Mouse (Mus musculus): ENCODE measurements around the gene Btbd9. TPM values are rescaled to one million over a fixed set of nuclear protein-coding genes. Genes with fewer than 3 reads are reported as not detected.
A peak's percentile ranks its signal among the peaks of the same experiment; 100 is the strongest.

The Btbd9 gene
- total RNA-seq, 1 experiment from 2014 or later = 33.4 TPM

DNA sequence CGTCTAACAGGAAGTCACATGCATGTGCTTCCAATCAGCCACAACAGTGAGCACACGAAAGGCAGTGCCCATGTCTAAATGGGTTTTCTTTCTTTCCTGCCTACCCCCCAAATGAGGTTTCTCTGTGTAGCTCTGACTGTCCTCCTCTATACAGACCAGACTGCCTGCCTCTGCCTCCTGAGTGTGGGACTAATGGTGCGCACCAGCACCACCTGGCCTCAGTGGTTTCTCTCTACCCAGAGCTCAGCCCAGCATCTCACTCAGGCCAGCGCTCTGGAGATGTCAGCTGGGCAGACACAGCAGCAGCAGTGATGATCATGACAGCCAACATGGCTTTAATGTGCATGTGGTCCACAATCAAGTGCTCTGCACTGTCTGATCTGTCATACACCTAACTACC is 299.8 kb downstream of the Btbd9 start:
- ATAC-seq (replicated peaks in 1 of 2; ENCODE audit: insufficient read depth in 1 of 2, low FRiP score in 2 of 2, low TSS enrichment in 1 of 2, low read depth in 1 of 2, poor library complexity in 2 of 2, severe bottlenecking in 2 of 2) = no peak

DNA sequence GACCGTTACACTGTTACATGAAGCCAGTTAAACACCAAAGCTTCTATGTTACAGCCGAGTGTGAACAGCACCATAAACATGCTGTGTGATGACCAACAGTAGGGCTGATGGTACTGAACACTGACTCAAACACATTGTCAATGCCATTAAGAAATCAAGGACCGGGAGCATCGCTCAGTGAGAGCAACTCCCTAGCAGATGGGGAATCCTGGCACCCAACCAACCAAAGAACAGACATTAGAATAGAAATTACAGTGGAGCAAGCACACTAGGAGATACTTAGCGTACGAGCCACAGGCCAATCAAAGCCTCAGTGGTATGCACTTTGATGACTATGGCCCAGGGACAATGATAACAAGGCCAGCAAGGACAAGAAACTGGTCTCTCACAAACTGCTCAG is 303.5 kb downstream of the Btbd9 start:
- ATAC-seq (replicated peaks in 1 of 2; ENCODE audit: insufficient read depth in 1 of 2, low FRiP score in 2 of 2, low TSS enrichment in 1 of 2, low read depth in 1 of 2, poor library complexity in 2 of 2, severe bottlenecking in 2 of 2) = no peak

DNA sequence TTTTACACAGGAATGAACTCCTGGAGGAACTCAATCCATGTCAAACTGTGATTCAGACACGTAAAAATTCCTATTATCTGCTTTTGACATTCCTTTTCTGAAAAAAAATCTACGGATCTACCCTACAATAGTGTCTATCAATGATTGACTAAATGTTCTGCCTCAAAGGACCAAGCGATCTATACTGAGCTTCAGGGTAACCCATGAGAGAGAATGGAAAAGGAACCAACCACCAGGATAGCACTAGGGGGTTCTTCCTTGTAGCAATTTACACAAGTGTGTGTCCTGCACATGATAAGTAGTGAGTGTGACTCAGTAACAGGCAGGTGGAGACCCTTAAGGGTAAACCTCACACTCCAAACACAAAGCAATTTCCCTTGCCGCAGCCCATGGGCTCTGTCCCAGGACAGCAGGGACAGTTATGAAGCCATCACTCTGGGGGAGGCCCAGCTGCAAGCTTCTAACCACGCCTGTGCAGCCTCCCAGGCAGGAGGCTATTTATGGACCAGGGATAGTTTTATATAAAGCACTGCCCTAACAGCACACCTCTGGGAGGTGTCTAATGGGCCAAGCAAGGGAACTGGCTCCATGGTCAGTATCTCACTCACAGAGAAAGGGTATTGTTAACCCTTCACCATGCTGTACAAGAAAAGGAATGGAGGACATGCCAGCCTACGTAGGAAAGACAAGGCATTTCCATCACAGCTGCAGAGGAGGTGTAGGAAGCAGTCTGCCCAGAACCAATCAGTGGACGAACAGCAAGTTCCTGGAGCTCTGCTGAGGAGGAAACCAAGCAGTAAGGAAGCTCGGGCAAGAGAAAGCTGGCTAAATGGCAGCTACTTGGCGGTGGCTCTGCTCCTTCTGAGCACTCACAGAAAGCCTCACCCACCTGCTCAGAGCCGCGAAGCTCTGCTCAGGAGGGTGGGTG is 306.9 kb downstream of the Btbd9 start:
- ATAC-seq (replicated peaks in 1 of 2; ENCODE audit: insufficient read depth in 1 of 2, low FRiP score in 2 of 2, low TSS enrichment in 1 of 2, low read depth in 1 of 2, poor library complexity in 2 of 2, severe bottlenecking in 2 of 2) = no peak

DNA sequence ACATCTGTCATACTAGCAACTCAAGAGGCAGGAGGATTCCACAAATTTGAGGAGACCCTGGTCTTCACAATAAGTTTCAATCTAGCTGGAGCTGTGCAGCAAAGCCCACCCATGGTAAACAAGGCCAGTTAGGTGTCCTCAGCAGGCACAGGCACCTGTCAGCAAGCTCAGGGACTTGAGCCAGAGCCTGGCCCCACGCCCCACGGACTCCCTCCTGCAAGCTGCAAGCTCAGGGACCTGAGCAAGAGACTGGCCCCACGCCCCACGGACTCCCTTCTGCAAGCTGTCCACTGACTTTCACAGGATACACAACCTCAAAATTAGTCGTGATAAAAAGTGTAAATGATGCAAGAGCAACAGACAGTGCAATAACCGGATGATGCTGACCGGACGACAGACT is 307.8 kb downstream of the Btbd9 start:
- ATAC-seq (replicated peaks in 1 of 2; ENCODE audit: insufficient read depth in 1 of 2, low FRiP score in 2 of 2, low TSS enrichment in 1 of 2, low read depth in 1 of 2, poor library complexity in 2 of 2, severe bottlenecking in 2 of 2) = no peak

DNA sequence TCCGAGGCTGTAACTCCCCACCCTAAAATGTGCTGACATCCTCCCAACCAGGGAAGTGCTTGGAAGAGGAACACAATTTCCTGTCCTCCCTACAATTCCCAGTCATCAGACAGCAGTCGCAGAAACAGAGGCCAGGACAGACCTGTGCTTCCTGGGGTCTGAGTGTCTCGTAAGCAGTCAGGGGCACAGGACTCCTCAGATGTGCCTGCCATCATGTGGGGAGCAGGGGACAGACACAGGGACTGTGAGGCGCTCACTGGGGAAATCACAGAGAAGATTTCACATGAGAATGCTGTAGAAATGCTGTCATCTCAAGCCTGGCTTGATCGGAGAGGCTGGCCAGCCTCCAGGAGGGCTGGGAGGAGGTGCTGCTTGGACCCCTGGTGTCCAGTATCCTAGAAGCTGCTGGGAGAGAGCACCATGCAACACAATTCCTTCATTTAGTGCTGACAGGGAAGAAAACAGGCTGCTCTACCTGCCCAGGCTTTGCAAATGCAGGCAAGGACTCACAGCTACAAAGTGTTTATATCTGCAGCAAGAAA is 308.8 kb downstream of the Btbd9 start:
- no peak for ATAC-seq (replicated peaks in 1 of 2; ENCODE audit: insufficient read depth in 1 of 2, low FRiP score in 2 of 2, low TSS enrichment in 1 of 2, low read depth in 1 of 2, poor library complexity in 2 of 2, severe bottlenecking in 2 of 2)

DNA sequence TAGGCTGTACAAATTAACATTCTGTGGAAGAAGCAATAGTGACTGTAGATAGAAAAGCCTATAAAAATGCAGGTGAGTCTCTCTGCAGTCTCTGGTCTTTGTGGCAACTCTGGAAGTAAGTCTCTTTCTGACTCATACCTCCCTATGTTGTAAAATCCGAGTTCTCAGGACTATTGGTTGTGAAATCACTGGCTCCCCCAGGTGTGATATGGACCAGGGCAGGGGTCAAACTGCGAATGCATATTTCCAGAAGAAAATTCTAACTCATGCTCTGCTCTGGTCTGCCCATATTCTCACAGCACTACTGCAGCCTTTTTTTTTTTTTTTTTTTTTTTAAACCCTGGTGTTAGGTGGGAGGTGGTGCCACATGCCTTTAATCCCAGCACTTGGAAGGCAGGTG is 312.8 kb downstream of the Btbd9 start:
- ATAC-seq (replicated peaks in 1 of 2; ENCODE audit: insufficient read depth in 1 of 2, low FRiP score in 2 of 2, low TSS enrichment in 1 of 2, low read depth in 1 of 2, poor library complexity in 2 of 2, severe bottlenecking in 2 of 2) = no peak

DNA sequence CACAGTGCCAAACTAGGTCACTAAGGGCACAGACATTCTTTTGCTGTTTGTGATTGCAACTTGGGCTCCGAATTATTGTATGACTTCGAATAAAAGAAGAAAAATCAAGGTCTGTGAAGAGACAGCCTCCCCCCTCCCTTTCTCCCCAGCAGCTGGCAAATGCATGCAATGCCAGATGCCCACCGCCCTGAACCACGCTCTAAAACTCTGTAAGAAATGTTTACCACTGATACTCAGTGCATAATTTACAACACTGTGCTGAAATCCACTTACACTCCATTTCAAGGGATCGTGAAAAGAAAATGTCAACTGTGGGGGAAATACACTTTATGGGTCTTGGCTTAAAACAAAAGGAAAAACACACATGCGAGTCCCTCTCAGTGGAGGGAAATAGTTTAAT is 313.3 kb downstream of the Btbd9 start:
- ATAC-seq (replicated peaks in 1 of 2; ENCODE audit: insufficient read depth in 1 of 2, low FRiP score in 2 of 2, low TSS enrichment in 1 of 2, low read depth in 1 of 2, poor library complexity in 2 of 2, severe bottlenecking in 2 of 2) = no peak

DNA sequence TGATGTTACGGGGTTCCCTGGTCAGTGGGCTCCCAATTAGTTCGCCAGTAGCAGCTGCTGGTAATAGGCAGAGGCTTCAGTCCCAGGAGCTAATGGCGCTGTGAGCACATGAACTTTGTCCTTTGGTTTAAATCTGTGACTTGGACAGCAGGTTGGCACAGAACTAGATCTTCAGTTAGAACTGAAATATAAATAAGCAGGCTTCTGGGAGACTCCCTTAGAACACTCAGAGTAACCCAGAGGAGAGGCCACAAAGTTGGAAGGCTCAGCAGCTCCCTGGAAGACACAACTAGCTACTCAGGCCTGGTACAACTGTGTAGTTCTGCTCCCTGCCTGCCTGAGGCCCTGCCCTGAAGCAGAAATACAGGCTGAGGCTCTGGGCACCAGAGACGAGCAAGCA is 313.8 kb downstream of the Btbd9 start:
- no peak for ATAC-seq (replicated peaks in 1 of 2; ENCODE audit: insufficient read depth in 1 of 2, low FRiP score in 2 of 2, low TSS enrichment in 1 of 2, low read depth in 1 of 2, poor library complexity in 2 of 2, severe bottlenecking in 2 of 2)

DNA sequence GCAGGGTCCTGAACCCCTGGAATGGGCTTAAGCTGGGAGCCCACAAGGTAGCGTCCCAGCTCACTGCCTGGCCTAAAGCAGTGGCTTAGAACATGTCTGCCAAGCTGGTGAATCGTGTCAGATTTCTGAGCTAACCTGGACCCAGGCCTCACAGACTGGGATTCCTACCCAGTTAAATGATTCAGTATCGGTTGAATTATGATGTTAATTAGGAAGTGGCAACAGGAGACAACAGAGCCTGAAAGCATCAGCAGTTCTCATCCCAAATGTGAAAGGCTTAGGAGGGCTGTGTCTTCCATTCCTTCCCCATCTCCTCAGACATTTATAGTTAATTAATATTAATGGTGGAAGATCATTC is 314.3 kb downstream of the Btbd9 start:
- ATAC-seq (replicated peaks in 1 of 2; ENCODE audit: insufficient read depth in 1 of 2, low FRiP score in 2 of 2, low TSS enrichment in 1 of 2, low read depth in 1 of 2, poor library complexity in 2 of 2, severe bottlenecking in 2 of 2) = no peak

DNA sequence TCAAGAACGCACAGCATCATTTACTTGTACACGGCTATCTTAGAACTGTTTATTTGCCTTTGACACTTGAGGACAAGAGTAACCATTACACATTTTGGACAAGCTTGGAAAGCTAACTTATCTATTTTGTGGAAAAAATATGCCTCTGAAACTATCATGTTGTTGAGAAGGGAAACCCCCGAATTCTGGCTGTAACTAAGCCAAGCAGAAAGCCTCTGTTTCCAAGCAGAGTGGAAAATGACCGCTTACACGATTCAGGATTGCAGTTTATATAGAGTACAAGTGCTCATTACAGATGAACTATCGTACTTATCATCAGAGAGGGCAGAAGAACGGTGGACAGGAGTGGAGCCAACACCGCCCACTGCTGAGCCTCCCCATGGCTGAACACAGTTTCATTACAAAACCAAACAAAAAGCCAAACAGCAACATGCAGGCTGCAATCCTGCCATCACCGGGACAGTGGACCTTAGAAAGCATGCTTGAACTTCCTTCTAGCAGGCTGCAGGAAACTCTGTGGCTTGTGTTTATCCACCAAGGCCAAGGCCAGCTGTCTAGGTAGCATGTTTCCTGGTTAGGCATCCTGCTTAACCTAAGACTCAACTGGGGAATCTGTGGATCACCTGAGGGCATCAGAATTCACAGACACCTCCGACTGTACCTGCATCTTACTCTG is 314.8 kb downstream of the Btbd9 start:
- ATAC-seq (replicated peaks in 1 of 2; ENCODE audit: insufficient read depth in 1 of 2, low FRiP score in 2 of 2, low TSS enrichment in 1 of 2, low read depth in 1 of 2, poor library complexity in 2 of 2, severe bottlenecking in 2 of 2) = peak; percentile 51 to 60; a peak in 2 of 4 replicates

DNA sequence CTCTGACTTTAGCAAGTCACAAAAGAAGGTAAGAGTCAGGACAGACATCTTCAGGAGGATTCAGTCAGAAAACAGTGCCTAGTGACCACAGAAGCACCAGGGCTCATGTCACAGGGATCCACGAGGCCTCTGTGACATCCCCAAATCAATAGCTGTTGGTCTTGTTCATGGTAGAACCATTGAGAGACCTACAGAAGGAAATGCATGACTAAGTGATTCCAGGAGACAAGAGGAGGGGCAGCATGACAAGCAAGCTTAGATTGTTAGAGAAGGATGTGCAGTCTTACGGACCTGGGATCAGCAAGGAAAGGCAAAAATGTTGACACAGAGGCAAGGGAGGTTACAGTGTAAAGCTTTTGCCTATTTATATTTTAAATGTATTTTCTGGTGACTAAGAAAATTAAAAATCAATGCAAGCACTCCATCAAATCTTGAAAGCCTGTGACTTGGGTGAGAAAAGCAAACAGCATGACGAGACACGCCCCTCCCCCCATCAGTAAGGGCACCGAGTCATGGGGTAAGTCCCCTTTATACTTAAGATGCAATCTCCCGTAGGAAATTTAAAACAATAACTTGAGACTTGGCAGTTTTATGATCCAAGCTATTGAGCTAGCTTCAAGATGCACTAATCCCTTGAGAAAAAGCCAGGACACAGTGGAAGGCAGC is 315.5 kb downstream of the Btbd9 start:
- no peak for ATAC-seq (replicated peaks in 1 of 2; ENCODE audit: insufficient read depth in 1 of 2, low FRiP score in 2 of 2, low TSS enrichment in 1 of 2, low read depth in 1 of 2, poor library complexity in 2 of 2, severe bottlenecking in 2 of 2)

DNA sequence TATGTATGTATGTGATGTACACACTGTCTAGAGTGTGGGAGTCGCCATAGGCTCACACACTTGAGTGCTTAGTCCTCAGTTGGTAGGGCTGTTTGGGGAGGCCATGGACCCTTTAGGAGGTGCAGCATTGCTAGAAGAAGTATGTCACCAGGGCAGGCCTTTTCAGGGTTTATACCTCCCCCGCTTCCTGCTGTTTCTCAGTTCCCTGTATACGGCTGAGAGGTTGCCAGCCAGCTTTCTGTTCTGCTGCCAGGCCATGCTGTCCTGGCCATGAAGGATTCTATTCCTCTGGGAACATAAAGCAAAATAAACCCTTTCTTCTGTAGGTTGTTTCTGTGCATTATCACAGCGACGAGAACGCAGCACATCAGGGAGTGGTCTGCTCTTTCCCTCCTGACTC is 316.4 kb downstream of the Btbd9 start:
- ATAC-seq (replicated peaks in 1 of 2; ENCODE audit: insufficient read depth in 1 of 2, low FRiP score in 2 of 2, low TSS enrichment in 1 of 2, low read depth in 1 of 2, poor library complexity in 2 of 2, severe bottlenecking in 2 of 2) = no peak

DNA sequence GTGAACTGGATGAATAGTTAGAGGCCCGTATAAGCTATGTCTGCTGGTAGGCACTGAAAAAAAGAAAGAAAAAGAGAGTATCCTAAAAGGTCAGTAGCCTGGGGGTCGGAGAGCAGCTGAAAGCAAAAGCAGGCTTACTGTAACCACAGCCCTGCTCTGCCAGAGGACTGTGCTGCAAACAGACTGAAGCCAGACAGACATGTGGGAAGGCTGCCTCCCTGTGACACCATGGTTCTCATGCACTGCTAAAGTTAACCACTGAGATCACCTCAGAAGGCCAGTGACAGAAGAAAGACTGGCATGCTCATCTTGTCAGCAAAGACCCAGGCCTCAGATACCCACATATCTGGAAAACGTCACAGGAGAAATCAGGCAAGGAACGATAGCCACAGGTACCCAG is 317.8 kb downstream of the Btbd9 start:
- no peak for ATAC-seq (replicated peaks in 1 of 2; ENCODE audit: insufficient read depth in 1 of 2, low FRiP score in 2 of 2, low TSS enrichment in 1 of 2, low read depth in 1 of 2, poor library complexity in 2 of 2, severe bottlenecking in 2 of 2)

DNA sequence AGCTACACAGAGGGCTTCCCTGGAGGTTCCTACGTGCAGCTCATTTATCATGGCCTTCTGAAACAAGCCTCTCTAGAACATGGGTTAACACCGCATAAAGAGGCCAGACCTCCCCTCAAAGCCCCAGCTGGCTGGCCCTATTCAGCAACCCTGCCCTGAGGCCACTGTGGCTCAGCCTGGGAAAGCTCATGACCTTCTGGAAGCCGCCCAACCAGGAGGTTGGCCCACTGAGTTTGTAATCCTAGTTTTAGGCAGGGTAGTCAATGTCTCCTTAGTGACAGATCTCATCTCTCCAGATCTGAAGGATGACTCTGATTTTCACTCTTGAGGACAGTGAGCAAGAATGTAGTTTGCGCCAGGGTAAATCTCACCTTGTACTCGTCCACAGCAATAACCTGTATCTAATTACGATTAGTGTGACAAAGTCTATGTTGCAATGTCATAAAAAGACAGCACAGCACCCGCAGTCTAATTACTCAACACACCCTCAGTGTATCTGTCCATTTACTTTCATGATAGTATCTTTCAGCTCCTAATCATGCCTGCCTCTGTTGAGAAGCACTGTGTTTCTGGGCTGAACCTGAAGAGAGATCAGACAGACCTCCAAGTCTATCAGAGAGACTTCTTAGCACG is 320.2 kb downstream of the Btbd9 start:
- ATAC-seq (replicated peaks in 1 of 2; ENCODE audit: insufficient read depth in 1 of 2, low FRiP score in 2 of 2, low TSS enrichment in 1 of 2, low read depth in 1 of 2, poor library complexity in 2 of 2, severe bottlenecking in 2 of 2) = no peak

DNA sequence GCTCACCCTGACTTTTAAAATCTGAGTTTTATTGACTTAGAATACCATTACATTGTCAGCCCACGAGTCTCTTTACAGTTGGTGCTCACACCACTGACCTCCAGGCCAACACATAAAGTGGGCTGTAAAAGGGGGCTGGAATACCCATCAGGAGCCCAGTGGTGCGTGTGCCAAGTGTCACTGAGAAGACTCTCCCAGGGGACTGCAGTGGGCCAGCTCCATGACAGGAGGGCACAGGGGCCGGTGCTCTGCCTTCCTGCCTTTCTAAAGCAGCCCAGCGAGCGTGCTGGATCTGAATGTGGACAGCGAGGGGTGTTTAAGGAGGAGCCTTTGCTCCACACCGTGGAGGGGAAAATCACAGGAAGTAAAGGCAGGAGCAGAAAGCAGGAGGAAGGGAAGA is 322.4 kb downstream of the Btbd9 start:
- ATAC-seq (replicated peaks in 1 of 2; ENCODE audit: insufficient read depth in 1 of 2, low FRiP score in 2 of 2, low TSS enrichment in 1 of 2, low read depth in 1 of 2, poor library complexity in 2 of 2, severe bottlenecking in 2 of 2) = no peak

DNA sequence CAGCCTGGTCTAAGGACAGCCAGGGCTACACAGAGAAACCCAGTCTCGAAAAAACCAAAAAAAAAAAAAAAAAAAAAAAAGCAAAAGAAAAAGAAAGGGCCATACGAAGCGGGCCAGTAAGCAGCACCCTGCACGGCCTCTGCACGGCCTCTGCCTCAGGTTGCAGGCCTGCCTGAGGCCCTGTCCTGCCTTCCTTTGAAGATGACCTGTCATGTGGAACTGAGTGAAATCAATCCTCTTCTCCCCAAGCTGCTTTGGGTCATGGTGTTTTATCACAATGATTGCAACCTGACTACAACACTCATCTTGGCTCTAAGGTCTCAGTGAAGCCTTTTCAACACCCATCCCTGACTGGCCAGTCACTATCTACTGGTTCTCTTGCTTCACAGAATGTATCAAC is 323.3 kb downstream of the Btbd9 start:
- no peak for ATAC-seq (replicated peaks in 1 of 2; ENCODE audit: insufficient read depth in 1 of 2, low FRiP score in 2 of 2, low TSS enrichment in 1 of 2, low read depth in 1 of 2, poor library complexity in 2 of 2, severe bottlenecking in 2 of 2)

DNA sequence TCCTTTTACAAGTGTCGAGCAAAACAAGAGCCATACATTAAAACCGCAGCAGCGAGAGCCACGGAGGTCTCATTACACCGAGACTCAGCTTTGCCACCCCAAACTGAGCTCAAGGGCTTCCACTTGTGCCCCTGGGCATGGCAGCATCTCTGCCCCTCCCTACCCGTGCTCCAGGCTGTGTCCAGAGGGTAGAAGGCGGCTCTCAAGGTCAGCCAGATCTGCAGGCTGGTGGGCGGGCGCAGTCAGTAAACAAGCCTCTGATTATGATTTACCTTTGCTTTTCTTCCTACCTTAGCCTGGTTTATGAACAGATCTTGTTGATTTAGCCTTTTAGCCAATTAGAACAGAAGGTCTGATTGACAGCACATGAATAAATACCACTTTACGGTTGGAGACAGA is 331.0 kb downstream of the Btbd9 start:
- no peak for ATAC-seq (replicated peaks in 1 of 2; ENCODE audit: insufficient read depth in 1 of 2, low FRiP score in 2 of 2, low TSS enrichment in 1 of 2, low read depth in 1 of 2, poor library complexity in 2 of 2, severe bottlenecking in 2 of 2)
